Mouse (Mus musculus) stomach, postnatal 0 days (tissue): ENCODE measurements at regions not wholly inside any gene's neighbourhood (a gene's known extent, or its start where the extent isn't known, plus 50 kb on each side); places are given as distances from the start of the nearest gene placed in this dataset.

Source experiments
- ATAC-seq: fragments of 200-750 bp; cut with Nextera tagmentation; 2 replicates; pipeline ENCODE4 v1.8.0; 2017; ENCODE audit not compliant: low FRiP score, low TSS enrichment
- DNase-seq: peaks from one replicate; pipeline ENCODE4 v3.0.0-alpha.2; 2016; ENCODE audit warnings: low spot score
- H3K27ac ChIP-seq: fragments of 300-500 bp; sonication (generic); replicated peaks from 2 replicates; pipeline ENCODE4 v1.5.1; 2014; ENCODE audit warnings: mild to moderate bottlenecking, control low read depth
- H3K27me3 ChIP-seq: fragments of 300-500 bp; sonication (generic); 2 replicates; pipeline ENCODE4 v1.6.1; 2014; ENCODE audit warnings: low read length; ENCODE audit not compliant: control insufficient read depth, insufficient read depth
- H3K36me3 ChIP-seq: fragments of 300-500 bp; sonication (generic); 2 replicates; pipeline ENCODE4 v1.6.1; 2014; ENCODE audit warnings: low read length, mixed read lengths; ENCODE audit not compliant: control insufficient read depth, insufficient read depth
- H3K4me1 ChIP-seq: fragments of 300-500 bp; sonication (generic); replicated peaks from 2 replicates; pipeline ENCODE4 v1.6.1; 2014; ENCODE audit warnings: antibody characterized with exemption; ENCODE audit not compliant: control insufficient read depth, insufficient read depth
- H3K4me2 ChIP-seq: fragments of 300-500 bp; sonication (generic); replicated peaks from 2 replicates; pipeline ENCODE4 v1.6.1; 2014; ENCODE audit warnings: low read depth, mild to moderate bottlenecking, control low read depth, moderate library complexity
- H3K4me3 ChIP-seq: fragments of 300-500 bp; sonication (generic); 2 replicates; pipeline ENCODE4 v1.5.1; 2014; ENCODE audit warnings: low read depth, low read length, control low read depth
- H3K9ac ChIP-seq: fragments of 300-500 bp; sonication (generic); 2 replicates; pipeline ENCODE4 v1.6.1; 2014; ENCODE audit warnings: mild to moderate bottlenecking, low read length, control low read depth, mixed read lengths
- H3K9me3 ChIP-seq: fragments of 300-500 bp; sonication (generic); 2 replicates; pipeline ENCODE4 v1.6.1; 2016; ENCODE audit warnings: low read length; ENCODE audit not compliant: control insufficient read depth
- CTCF ChIP-seq: IDR thresholded peaks from 2 replicates; pipeline ENCODE4 v1.5.1; 2016; ENCODE audit warnings: antibody characterized with exemption, low read depth, mild to moderate bottlenecking, moderate library complexity
- EP300 ChIP-seq: optimal IDR thresholded peaks from 2 replicates; pipeline ENCODE3; 2016; ENCODE audit warnings: antibody characterized with exemption
- WGBS: fragments of 180-500 bp; shearing (Covaris S2); extraction: QIAGEN DNeasy Blood & Tissue Kit; methylation state at CpG from one replicate; pipeline ENCODE4 v1.1.7; 2014; 5-methylcytosine and 5-hydroxymethylcytosine counted together

GRCm38 (mm10) chr12:77749438-77750007 is 444.5 kb upstream of the Gm6657 start:
- DNase-seq: no peak
- Histone ChIP-seq H3K4me1 (no peaks in the 10 kb centered on the region), H3K36me3 (no peaks in the 10 kb centered on the region), H3K9me3 (no peaks in the 10 kb centered on the region), H3K4me2 (no peak overlapping the region), H3K9ac (no peak overlapping the region), H3K27ac (no peak overlapping the region), H3K4me3 (no peak overlapping the region), H3K27me3 (no peaks in the 10 kb centered on the region)
- WGBS: 78% methylated on average over 3 of the region's 3 CpGs
- TF ChIP-seq CTCF (no peak), EP300 (no peak)
- ATAC-seq: no peak

- no peaks in the 10 kb centered on the region for H3K27me3 ChIP-seq
- H3K27ac ChIP-seq: no peak overlapping the region
- no peaks in the 10 kb centered on the region for H3K36me3 ChIP-seq
- ATAC-seq (no peak), DNase-seq (no peak)
- H3K4me1 ChIP-seq: no peaks in the 10 kb centered on the region
- H3K9ac ChIP-seq: no peak overlapping the region
- no peaks in the 10 kb centered on the region for H3K9me3 ChIP-seq
- no peak overlapping the region for H3K4me2 ChIP-seq
- H3K4me3 ChIP-seq: no peak overlapping the region
- no peak for TF ChIP-seq CTCF
- TF ChIP-seq EP300: no peak
- 87% methylated on average over 5 of the region's 5 CpGs for WGBS
These were observed 441.9 kb upstream of the Gm6657 start for GRCm38 (mm10) chr12:77752181-77752580.

- H3K9ac ChIP-seq: no peak overlapping the region
- no peak for TF ChIP-seq EP300
- H3K27ac ChIP-seq: no peak overlapping the region
- no peaks in the 10 kb centered on the region for H3K4me1 ChIP-seq
- WGBS: 58% methylated on average over 7 of the region's 7 CpGs
- no peak for DNase-seq
- no peak for ATAC-seq
- H3K4me2 ChIP-seq: no peak overlapping the region
- H3K4me3 ChIP-seq: no peak overlapping the region
- no peaks in the 10 kb centered on the region for H3K36me3 ChIP-seq
- no peaks in the 10 kb centered on the region for H3K27me3 ChIP-seq
- no peaks in the 10 kb centered on the region for H3K9me3 ChIP-seq
These were observed 438.0 kb upstream of the Gm6657 start for GRCm38 (mm10) chr12:77756021-77756420.

- no peak overlapping the region for H3K27ac ChIP-seq
- 72% methylated on average over 3 of the region's 3 CpGs for WGBS
- H3K4me3 ChIP-seq: no peak overlapping the region
- no peaks in the 10 kb centered on the region for H3K4me1 ChIP-seq
- TF ChIP-seq EP300 (no peak), CTCF (no peak)
- H3K27me3 ChIP-seq: no peaks in the 10 kb centered on the region
- H3K4me2 ChIP-seq: no peak overlapping the region
- H3K9me3 ChIP-seq: no peaks in the 10 kb centered on the region
- no peaks in the 10 kb centered on the region for H3K36me3 ChIP-seq
- no peak overlapping the region for H3K9ac ChIP-seq
- no peak for ATAC-seq
- DNase-seq: no peak
These were observed 433.1 kb upstream of the Gm6657 start for GRCm38 (mm10) chr12:77760976-77761375.

- Histone ChIP-seq H3K4me3 (no peak overlapping the region), H3K9me3 (no peaks in the 10 kb centered on the region), H3K4me1 (no peaks in the 10 kb centered on the region), H3K27ac (no peak overlapping the region), H3K4me2 (no peak overlapping the region), H3K9ac (no peak overlapping the region), H3K27me3 (no peaks in the 10 kb centered on the region), H3K36me3 (no peaks in the 10 kb centered on the region)
- DNase-seq: no peak
- no peak for ATAC-seq
- 89% methylated on average over 6 of the region's 6 CpGs for WGBS
- TF ChIP-seq EP300 (no peak), CTCF (no peak)
These were observed 418.0 kb upstream of the Gm6657 start for GRCm38 (mm10) chr12:77776011-77776546.

- DNase-seq (no peak), ATAC-seq (no peak)
- no peaks in the 10 kb centered on the region for H3K36me3 ChIP-seq
- H3K27ac ChIP-seq: no peak overlapping the region
- no peak overlapping the region for H3K4me3 ChIP-seq
- no peaks in the 10 kb centered on the region for H3K4me1 ChIP-seq
- WGBS: 82% methylated on average over 8 of the region's 8 CpGs
- TF ChIP-seq CTCF: no peak
- no peak for TF ChIP-seq EP300
- H3K9me3 ChIP-seq: no peaks in the 10 kb centered on the region
- H3K27me3 ChIP-seq: no peaks in the 10 kb centered on the region
- H3K4me2 ChIP-seq: no peak overlapping the region
- H3K9ac ChIP-seq: no peak overlapping the region
These were observed 417.3 kb upstream of the Gm6657 start for GRCm38 (mm10) chr12:77776755-77777154.
